Mouse (Mus musculus) lung, adult 2 months (tissue): ENCODE measurements around the gene Pecr. TPM values are rescaled to one million over a fixed set of nuclear protein-coding genes. Genes with fewer than 3 reads are reported as not detected.

ENCODE experiments used
- DNase-seq: peaks from one replicate; pipeline ENCODE4 v3.0.0; 2022
- H3K4me1 ChIP-seq: fragments of 200-500 bp; 2 replicates; pipeline ENCODE4 v1.6.1; 2011; ENCODE audit warnings: low read length; ENCODE audit not compliant: control insufficient read depth, insufficient read depth
- H3K4me3 ChIP-seq: fragments of 200-500 bp; replicated peaks from 2 replicates; pipeline ENCODE3; 2011; ENCODE audit warnings: low read depth, mild to moderate bottlenecking, control low read depth, low read length; ENCODE audit errors: extremely low read depth
- CTCF ChIP-seq: fragments of 200-500 bp; IDR thresholded peaks from 2 replicates; pipeline ENCODE4 v1.5.1; 2011; ENCODE audit warnings: mild to moderate bottlenecking, low read length, control low read depth; ENCODE audit not compliant: insufficient read depth
- POLR2A ChIP-seq: fragments of 200-500 bp; IDR thresholded peaks from 2 replicates; pipeline ENCODE4 v1.6.1; 2011; ENCODE audit warnings: low read depth, mild to moderate bottlenecking, control low read depth, low read length, borderline replicate concordance; ENCODE audit errors: extremely low read depth
- WGBS: fragments of 180-500 bp; shearing (Covaris S2); methylation state at CpG from one replicate; pipeline ENCODE4 v1.1.7; 2018; 5-methylcytosine and 5-hydroxymethylcytosine counted together
- polyA plus RNA-seq: library from polyadenylated mRNA; depleted of rRNA; stranded (reverse); fragments of >200 nt; gene quantifications from 2 replicates; pipeline ENCODE4 v1.2.3, GENCODE M21; 2012

The Pecr gene
- polyA plus RNA-seq, 1 experiment: 4.6 TPM

DNA sequence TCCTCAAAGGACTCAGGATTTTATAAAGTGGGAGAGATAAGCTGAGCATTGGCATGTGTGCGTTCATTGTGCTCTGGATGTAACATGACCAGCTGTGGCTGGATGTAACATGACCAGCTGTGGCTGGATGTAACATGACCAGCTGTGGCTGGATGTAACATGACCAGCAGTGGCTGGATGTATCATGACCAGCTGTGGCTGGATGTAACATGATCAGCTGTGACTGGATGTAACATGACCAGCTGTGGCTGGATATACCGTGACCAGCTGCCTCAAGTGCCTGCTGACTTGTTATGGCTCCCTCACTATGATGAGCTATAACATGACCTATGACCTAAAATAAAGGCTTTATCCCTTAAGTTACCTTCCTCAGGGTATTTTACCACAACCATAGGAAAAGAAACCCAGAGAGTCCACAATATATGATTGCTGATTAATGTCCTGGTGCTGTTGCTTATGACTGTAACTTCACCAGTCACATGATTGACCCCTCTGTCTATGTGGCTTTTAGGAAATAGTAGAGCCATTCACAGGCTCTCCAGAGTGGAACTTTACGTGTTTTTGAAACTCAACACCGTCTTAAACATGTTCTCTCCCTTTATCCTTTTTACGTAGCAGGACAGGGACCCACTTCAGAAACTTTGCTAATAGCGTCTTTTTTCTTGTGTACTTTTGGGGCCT lies 25.8 kb upstream of the Pecr start:
- TF ChIP-seq CTCF (no peak), POLR2A (no peak)
- Histone ChIP-seq H3K4me3 (no peak overlapping the region), H3K4me1 (no peaks in the 10 kb centered on the region)
- WGBS: 73% methylated on average over 6 of the region's 6 CpGs
- no peak for DNase-seq

GRCm38 (mm10) chr1:72308919-72309318 lies 24.8 kb upstream of the Pecr start:
- no peak for DNase-seq
- Histone ChIP-seq H3K4me1 (no peaks in the 10 kb centered on the region), H3K4me3 (no peak overlapping the region)
- TF ChIP-seq CTCF: no peak
- TF ChIP-seq POLR2A: no peak
- 71% methylated on average over 4 of the region's 4 CpGs for WGBS

GRCm38 (mm10) chr1:72307317-72307798 lies 23.2 kb upstream of the Pecr start, which contains the start of gene Xrcc5:
Gene Xrcc5 (plus strand): TSS chr1:72307421.
- no peak for TF ChIP-seq POLR2A
- TF ChIP-seq CTCF: no peak
- under 1% methylated on average over 21 of the region's 21 CpGs for WGBS
- DNase-seq: peak; percentile 80
- no peaks in the 10 kb centered on the region for H3K4me1 ChIP-seq
- peak within 1 kb of the TSS; percentile 92 for H3K4me3 ChIP-seq

GRCm38 (mm10) chr1:72306679-72307181 lies 22.6 kb upstream of the Pecr start:
- H3K4me3 ChIP-seq: peak overlapping the region; percentile 36
- TF ChIP-seq CTCF (peak; percentile 42; the same call in 1 of the 2 replicates), POLR2A (no peak)
- H3K4me1 ChIP-seq: no peaks in the 10 kb centered on the region
- WGBS: 2% methylated on average over 11 of the region's 11 CpGs
- DNase-seq: no peak

DNA sequence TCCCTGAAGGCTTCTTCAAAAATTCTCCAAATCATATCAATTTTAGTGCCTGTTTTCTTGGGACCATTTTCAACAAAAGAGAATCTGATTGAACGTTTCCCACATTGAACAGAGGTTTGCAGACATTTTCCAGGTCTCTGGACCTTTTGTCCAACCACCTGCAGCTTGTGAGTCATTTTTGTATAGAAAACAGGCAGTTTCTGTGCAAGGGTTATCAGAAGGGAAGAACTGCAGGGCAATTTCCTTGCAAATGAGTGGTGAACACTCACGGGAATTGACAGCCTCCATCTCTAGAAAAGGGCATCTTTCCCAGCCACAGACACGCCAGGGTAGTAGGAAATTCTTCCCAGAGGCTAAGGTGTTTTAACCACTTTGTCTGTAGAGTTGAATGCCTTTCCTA lies 22.1 kb upstream of the Pecr start:
- no peak for DNase-seq
- Histone ChIP-seq H3K4me1 (no peaks in the 10 kb centered on the region), H3K4me3 (no peak overlapping the region)
- 61% methylated on average over 3 of the region's 3 CpGs for WGBS
- TF ChIP-seq CTCF (no peak), POLR2A (no peak)

DNA sequence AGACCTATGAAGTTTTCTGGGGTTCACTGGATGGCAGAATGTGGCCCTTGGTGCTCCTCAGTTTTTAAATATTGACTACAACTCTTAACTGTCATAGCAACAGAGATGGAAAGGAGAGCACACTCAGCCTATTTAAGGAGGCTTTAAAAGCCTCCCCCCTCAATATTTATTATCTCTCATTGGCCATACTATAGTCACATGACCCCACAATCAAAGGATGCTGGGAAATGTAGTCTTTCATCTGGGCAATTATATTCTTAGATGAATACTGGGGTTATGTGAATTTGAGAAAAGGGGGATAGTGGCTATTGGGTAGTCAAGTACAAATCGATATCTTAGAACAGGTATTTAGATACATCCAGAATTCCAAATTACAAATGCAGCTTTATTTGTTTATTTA lies 17.7 kb upstream of the Pecr start:
- H3K4me1 ChIP-seq: no peaks in the 10 kb centered on the region
- no peak overlapping the region for H3K4me3 ChIP-seq
- no peak for TF ChIP-seq POLR2A
- no peak for DNase-seq
- WGBS: 88% methylated on average over 1 of the region's 1 CpGs

DNA sequence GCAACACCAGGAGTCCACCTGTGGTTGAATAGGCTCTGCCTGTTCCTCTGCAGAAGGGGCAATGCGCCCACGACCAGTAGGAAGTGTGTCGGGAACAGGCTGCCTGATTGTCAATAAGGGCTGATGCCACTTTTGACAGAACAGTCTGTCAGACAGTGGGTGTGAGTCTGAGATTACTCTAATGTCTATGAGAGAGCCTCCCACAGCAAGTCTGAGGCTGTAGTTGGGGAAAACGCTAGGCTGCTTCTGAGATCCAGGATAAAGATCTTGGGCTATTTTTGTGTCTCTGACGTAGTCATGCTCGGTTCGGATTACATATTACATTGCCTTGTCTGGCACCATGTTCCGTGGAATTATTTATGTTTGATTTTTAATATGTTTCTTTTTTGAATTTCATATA lies 11.6 kb upstream of the Pecr start:
- 70% methylated on average over 8 of the region's 8 CpGs for WGBS
- Histone ChIP-seq H3K4me3 (no peak overlapping the region), H3K4me1 (no peaks in the 10 kb centered on the region)
- no peak for DNase-seq
- no peak for TF ChIP-seq POLR2A
- TF ChIP-seq CTCF: no peak

GRCm38 (mm10) chr1:72293869-72294663 lies 10.0 kb upstream of the Pecr start:
- no peak for DNase-seq
- Histone ChIP-seq H3K4me1 (no peaks in the 10 kb centered on the region), H3K4me3 (no peak overlapping the region)
- 57% methylated on average over 4 of the region's 4 CpGs for WGBS
- TF ChIP-seq POLR2A: no peak

DNA sequence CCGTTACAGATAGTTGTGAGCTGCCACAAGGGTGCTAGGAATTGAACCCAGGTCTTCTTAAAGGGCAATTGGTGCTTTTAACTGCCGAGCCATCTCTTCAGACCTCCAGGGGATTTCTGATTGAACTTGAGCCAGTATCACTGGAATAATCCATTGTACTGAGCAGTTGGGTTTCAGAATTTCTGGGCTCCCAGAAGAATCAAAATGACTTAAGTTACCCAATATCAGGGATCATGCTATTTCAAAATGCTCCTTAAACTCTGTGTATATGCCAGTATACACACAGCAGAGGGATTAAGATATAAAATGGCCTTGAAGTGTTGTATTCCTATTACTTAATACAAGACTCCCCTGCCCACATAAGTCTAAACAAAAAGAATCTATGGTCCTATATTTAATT lies 7.8 kb upstream of the Pecr start:
- no peak for DNase-seq
- H3K4me3 ChIP-seq: no peak overlapping the region
- H3K4me1 ChIP-seq: no peaks in the 10 kb centered on the region
- TF ChIP-seq CTCF (no peak), POLR2A (no peak)
- 83% methylated on average over 2 of the region's 2 CpGs for WGBS
